Mouse (Mus musculus): ENCODE measurements around the gene Gm6460. TPM values are rescaled to one million over a fixed set of nuclear protein-coding genes. Genes with fewer than 3 reads are reported as not detected.
"Not testable (repeated sequence)": the region's sequence is repeated elsewhere in the genome, so short reads cannot be mapped to it uniquely, and the experiment has no call there.

Gm6460 gene
- polyA plus RNA-seq (2014; fragmentation: Nextera tagmentation; extraction: Ambion mirVana): not detected in 2 replicates

DNA sequence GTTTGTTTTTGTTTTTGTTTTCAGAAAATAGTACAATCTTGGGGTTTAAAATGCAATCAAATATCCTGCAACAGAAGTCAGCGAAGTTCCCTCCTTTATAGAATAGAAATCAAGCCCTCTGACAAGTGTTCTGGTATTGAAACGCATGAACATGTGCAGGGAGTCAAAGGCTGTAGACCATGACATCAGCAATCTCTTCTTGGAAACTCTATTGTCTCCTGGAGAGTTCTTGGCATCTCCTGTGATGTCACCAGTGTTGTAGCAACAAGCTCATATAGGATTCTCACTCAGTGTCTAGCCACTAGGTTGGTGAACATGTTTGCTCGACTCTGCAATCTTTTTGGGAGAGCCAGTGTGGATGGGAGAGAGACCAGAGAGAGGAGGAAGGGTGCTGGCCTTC, at the start of gene Gm6460:
Gm6460 (plus strand) TSS at position 301 of the 400 bp plus-strand sequence.
- H3K4me2 ChIP-seq (replicated peaks); H3K27me3 ChIP-seq (ENCODE audit: control insufficient read depth, insufficient read depth, low read length); H3K36me3 ChIP-seq (replicated peaks; ENCODE audit: control insufficient read depth, insufficient read depth); H3K4me3 ChIP-seq (replicated peaks; ENCODE audit: low read length); H3K4me1 ChIP-seq (replicated peaks; ENCODE audit: control insufficient read depth, insufficient read depth, low read length); H3K9me3 ChIP-seq (ENCODE audit: control insufficient read depth, low read length); H3K27ac ChIP-seq; ATAC-seq (ENCODE audit: low FRiP score); H3K9ac ChIP-seq; DNase-seq (ENCODE audit: low spot score): not testable (repeated sequence)
- no CpG with 5 or more reads among the region's 3 CpGs for WGBS

Other genes with a start within 250 kb of the Gm6460 start
- gene Gm8897, start 178.5 kb upstream of the Gm6460 start, polyA plus RNA-seq (2014; fragmentation: Nextera tagmentation; extraction: Ambion mirVana): not detected in 2 replicates
- gene Gm8906, start 92.2 kb upstream of the Gm6460 start, polyA plus RNA-seq (2014; fragmentation: Nextera tagmentation; extraction: Ambion mirVana): not detected in 2 replicates
- not detected in 2 replicates for gene Gm8922, start 87.0 kb downstream of the Gm6460 start, polyA plus RNA-seq (2014; fragmentation: Nextera tagmentation; extraction: Ambion mirVana)
- not detected in 2 replicates for gene Gm8926, start 175.6 kb downstream of the Gm6460 start, polyA plus RNA-seq (2014; fragmentation: Nextera tagmentation; extraction: Ambion mirVana)